Mouse (Mus musculus) cerebellum, adult 2 months (tissue): ENCODE data around the gene Nfic. TPM values are rescaled to one million over a fixed set of nuclear protein-coding genes. Genes with fewer than 3 reads are reported as not detected.

ENCODE experiments used
- DNase-seq, 2 experiments: peaks; one replicate each; pipeline ENCODE4 v3.0.0; 2021
- H3K27ac ChIP-seq: fragments of 200-500 bp; 2 replicates; pipeline ENCODE4 v1.5.1; 2012; ENCODE audit warnings: low read length, control low read depth, inconsistent platforms; ENCODE audit not compliant: insufficient read depth
- H3K27me3 ChIP-seq: fragments of 200-500 bp; 2 replicates; pipeline ENCODE4 v1.6.1; 2012; ENCODE audit warnings: inconsistent platforms, mild to moderate bottlenecking, low read length, moderate library complexity; ENCODE audit not compliant: control insufficient read depth, insufficient read depth
- H3K4me1 ChIP-seq: fragments of 200-500 bp; 2 replicates; pipeline ENCODE4 v1.6.1; 2011; ENCODE audit warnings: low read length; ENCODE audit not compliant: control insufficient read depth, insufficient read depth
- H3K4me3 ChIP-seq: fragments of 200-500 bp; replicated peaks from 2 replicates; pipeline ENCODE3; 2011; ENCODE audit warnings: mild to moderate bottlenecking, low read depth, low read length, control low read depth; ENCODE audit not compliant: insufficient read depth
- CTCF ChIP-seq: fragments of 200-500 bp; IDR thresholded peaks from 2 replicates; pipeline ENCODE4 v1.5.1; 2011; ENCODE audit warnings: low read depth, mild to moderate bottlenecking, control low read depth, low read length, moderate library complexity, borderline replicate concordance; ENCODE audit not compliant: insufficient read depth
- POLR2A ChIP-seq: fragments of 200-500 bp; IDR thresholded peaks from 2 replicates; pipeline ENCODE4 v1.6.1; 2011; ENCODE audit warnings: low read length, control low read depth, borderline replicate concordance; ENCODE audit not compliant: insufficient read depth
- WGBS: fragments of 180-500 bp; shearing (Covaris S2); methylation state at CpG from one replicate; pipeline ENCODE4 v1.1.7; 2018; 5-methylcytosine and 5-hydroxymethylcytosine counted together
- polyA plus RNA-seq: library from polyadenylated mRNA; depleted of rRNA; stranded (reverse); fragments of >200 nt; gene quantifications from 2 replicates; pipeline ENCODE4 v1.2.3, GENCODE M21; 2012

Gene Nfic
- polyA plus RNA-seq, 1 experiment = 103 TPM

DNA sequence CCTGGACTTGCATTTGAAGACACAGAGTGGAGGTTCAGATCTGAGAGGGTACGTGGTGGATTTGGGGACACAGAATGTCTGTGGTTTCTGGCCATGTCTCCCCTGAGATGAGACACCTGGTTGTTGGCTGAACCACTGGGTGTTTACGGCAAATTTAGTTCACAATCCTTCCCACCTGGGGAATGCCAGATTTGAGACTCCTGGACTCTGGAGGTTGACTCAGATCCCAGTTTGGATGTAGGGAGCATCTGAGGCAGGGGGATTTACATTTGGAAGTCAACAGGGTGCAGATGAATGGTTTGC, 78.1 kb downstream of the Nfic start:
- Histone ChIP-seq H3K27ac (no peak overlapping the region), H3K4me3 (peak overlapping the region; percentile 87), H3K4me1 (peaks cover 17% of the 10 kb centered on the region), H3K27me3 (no peaks in the 10 kb centered on the region)
- no peak for TF ChIP-seq CTCF
- TF ChIP-seq POLR2A = no peak
- 14% methylated on average over 2 of the region's 2 CpGs for WGBS
- no peak for DNase-seq

DNA sequence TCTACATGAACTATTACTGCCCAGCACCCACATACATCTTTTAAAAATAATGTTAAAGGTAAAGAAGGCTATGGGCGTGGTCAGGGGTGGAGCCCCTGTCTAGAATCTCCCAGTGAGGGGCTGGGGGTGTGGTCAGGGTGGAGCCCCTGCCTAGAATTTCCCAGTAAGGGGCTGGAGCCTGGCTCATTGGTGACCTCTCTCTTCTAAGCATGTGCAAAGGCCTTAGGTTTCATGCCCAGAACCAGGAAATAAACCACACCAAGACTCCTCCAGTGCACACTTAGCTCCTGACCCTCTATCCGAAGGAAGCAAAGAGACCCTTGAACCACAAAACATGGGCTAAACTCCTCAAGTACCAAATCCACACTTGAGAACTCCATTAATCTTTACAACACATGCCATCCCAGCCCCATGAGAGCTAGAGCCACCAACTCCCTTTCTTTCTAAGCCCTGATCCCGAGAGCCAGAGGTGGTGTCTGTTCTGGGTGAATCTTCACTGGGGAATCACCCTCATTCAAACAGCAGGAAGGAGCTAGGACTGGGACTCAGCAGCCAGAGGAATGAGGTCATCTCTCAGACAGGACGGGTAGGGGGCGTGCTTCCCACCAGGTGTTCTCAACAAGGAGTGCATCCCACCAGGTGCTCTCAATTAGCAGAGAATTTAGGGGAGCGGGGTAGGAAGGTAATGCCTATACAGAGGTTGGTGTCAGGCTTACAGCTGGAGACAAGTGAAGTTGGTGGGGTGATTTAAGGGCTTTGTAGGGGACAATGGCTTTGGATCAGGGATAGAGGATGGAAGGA, 78.7 kb downstream of the Nfic start:
- H3K27me3 ChIP-seq = no peaks in the 10 kb centered on the region
- TF ChIP-seq POLR2A (no peak), CTCF (no peak)
- peaks cover 18% of the 10 kb centered on the region for H3K4me1 ChIP-seq
- no peak overlapping the region for H3K27ac ChIP-seq
- peak overlapping the region; percentile 87 for H3K4me3 ChIP-seq
- no peak for DNase-seq
- WGBS = 41% methylated on average over 6 of the region's 6 CpGs

DNA sequence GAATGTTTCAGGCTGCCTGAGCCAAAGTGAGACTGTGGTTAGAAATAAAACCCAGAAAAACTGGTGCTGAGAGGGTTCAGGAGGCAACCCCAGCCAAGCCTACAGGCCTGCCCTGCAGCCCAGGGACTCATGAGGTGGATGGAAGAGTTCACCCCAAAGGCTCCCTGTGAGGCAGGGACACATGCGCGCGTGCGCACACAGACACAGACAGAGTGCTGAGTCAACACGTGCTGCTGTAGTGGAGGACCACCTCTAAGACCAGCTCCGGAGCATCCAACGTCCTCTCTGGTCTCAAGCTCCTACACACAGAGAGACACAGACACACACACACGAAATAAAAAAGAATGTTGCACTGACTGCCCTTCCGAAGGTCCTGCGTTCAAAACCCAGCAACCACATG, 80.1 kb downstream of the Nfic start:
- Histone ChIP-seq H3K4me3 (no peak overlapping the region), H3K27ac (no peak overlapping the region), H3K27me3 (no peaks in the 10 kb centered on the region), H3K4me1 (peaks cover 18% of the 10 kb centered on the region)
- TF ChIP-seq CTCF (no peak), POLR2A (no peak)
- WGBS = 86% methylated on average over 10 of the region's 10 CpGs
- no peak for DNase-seq

DNA sequence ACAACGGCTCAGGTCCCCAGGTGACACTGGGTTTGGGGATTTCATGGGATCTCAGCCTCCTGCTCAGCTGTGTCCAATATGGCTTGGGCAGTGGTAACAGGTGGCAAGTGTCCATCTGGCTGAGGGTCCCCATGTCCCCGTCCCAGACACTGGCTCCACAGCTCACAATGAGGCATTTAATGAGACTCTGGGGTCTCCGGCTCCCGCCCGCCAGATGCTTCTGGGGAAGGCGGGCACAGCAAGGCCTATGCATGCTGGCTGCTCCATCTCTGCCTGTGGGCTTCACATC, 88.3 kb downstream of the Nfic start:
- 54% methylated on average over 6 of the region's 6 CpGs for WGBS
- Histone ChIP-seq H3K27me3 (no peaks in the 10 kb centered on the region), H3K4me1 (peaks cover 15% of the 10 kb centered on the region), H3K27ac (no peak overlapping the region), H3K4me3 (no peak overlapping the region)
- no peak for DNase-seq
- TF ChIP-seq CTCF = no peak
- no peak for TF ChIP-seq POLR2A

DNA sequence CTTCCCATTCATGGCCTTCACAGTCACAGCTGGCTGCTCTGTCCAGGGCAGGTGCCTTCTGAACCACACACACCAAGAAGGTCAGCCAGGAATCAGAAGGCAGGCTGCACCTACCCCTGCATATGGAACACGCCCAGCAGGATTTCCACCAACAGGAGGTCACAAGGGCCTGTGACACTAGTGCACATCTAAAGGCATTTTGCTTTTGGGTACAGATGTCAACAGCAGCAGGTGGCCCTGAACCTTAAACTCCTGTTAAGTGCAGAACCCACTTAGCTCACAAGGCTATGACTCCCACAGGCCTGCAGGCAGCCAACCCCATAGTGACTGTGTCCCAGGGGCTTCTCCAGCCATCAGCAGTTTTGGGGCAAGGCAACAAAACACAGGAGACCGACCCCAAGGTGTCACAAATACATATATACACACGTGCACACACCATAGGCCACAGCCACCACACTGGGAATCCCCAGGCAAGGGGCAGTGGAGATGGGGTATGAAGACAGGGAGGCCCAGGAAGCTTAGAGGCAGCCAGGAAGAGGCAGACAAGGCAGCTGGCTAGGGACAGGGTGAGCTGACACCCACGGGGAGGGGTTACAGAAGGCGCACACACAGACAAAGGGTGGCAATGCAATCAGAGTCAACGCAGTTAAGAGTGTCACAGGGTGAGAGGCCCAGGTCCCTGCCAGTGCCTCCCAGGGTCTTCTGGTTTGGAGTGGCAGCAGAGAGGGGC, 88.8 kb downstream of the Nfic start:
- Histone ChIP-seq H3K27me3 (no peaks in the 10 kb centered on the region), H3K4me3 (no peak overlapping the region), H3K4me1 (peaks cover 15% of the 10 kb centered on the region), H3K27ac (no peak overlapping the region)
- DNase-seq = no peak
- TF ChIP-seq POLR2A (no peak), CTCF (no peak)
- 58% methylated on average over 6 of the region's 6 CpGs for WGBS

DNA sequence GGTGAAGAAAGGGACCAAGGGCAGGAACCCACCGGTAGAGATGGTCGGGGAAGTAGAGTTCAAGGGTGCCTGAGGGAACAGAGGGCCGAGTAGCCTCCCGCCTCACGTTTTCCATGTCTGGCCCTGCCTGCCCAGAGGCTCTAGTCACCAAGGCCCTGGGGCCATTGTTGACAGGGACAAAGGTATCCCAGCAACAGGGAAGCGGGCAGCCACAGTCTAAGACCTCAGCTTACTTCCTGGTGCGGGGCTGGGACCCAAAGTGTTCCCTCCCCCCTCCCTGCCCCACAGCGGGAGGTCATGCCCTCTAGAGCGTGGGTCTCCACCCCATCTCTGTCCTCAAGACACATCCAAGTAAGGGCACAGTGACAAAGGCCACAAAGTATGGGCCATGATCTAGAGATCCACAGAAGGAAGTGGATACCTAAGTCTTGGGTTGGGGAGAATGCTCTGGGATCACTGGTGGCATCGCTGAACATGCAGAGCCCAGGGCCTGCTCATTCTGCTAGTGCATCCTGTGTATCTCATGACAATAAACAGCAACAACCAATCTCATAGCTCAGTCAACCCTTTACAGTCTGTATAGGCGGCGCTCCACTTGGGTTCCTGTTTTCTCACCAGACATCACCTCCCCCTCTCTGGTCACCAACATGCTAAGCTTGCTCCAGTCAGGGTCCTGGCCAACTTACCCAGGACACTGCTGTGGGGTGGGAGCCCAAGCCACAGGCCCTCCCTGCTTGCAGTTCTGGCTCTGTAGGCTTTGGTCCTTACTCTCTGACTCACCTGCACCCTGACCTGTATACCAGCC, 89.6 kb downstream of the Nfic start, which contains the start of gene 4930404N11Rik:
TSS of gene 4930404N11Rik (minus strand) at position 145 of the 805 bp plus-strand sequence.
- Histone ChIP-seq H3K27me3 (no peaks in the 10 kb centered on the region), H3K4me3 (no peak within 1 kb of the TSS), H3K4me1 (peaks cover 15% of the 10 kb centered on the region), H3K27ac (no peak within 1 kb of the TSS)
- WGBS = 44% methylated on average over 12 of the region's 12 CpGs
- DNase-seq = no peak
- TF ChIP-seq CTCF = no peak
- TF ChIP-seq POLR2A = no peak

DNA sequence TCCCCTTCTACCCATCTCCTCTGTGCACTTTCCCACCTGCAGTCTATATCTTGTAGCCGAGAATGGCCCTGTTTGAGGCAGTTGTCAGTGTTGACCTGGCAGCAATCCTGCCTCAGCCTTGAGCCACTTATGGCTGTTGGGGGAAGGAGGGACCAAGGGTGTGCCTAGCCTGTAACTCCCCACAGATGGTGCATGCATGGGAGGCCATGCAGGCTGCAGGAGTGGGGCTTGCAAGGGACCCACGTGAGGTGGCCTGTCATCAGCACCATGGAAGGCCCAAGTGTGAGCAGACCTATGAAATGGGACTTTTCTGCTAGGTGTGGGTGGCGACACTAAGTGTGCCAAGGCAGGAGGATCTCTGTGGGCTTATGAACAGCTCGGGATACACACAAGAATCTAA, 90.4 kb downstream of the Nfic start:
- Histone ChIP-seq H3K27ac (no peak overlapping the region), H3K4me3 (no peak overlapping the region), H3K4me1 (peaks cover 16% of the 10 kb centered on the region), H3K27me3 (no peaks in the 10 kb centered on the region)
- peak in 1 of 2 experiments; percentile 41 for DNase-seq
- TF ChIP-seq CTCF = no peak
- TF ChIP-seq POLR2A = no peak
- WGBS = 38% methylated on average over 4 of the region's 4 CpGs
